Mouse (Mus musculus) myocyte (in vitro differentiated cells): Measurements from ENCODE around the gene Kif2c.

Experiments used
- CEBPB ChIP-seq: IDR thresholded peaks from 2 replicates; pipeline ENCODE4 v1.6.1; 2011; ENCODE audit warnings: mild to moderate bottlenecking, moderate library complexity; ENCODE audit not compliant: poor library complexity, insufficient read depth, severe bottlenecking
- E2F4 ChIP-seq: IDR thresholded peaks from one replicate; pipeline ENCODE4 v1.6.1; 2011; ENCODE audit warnings: mild to moderate bottlenecking, control low read depth, moderate library complexity; ENCODE audit not compliant: insufficient read depth
- MAX ChIP-seq: IDR thresholded peaks from one replicate; pipeline ENCODE4 v1.6.1; 2011; ENCODE audit warnings: low read depth, mild to moderate bottlenecking, control low read depth
- MYOD1 ChIP-seq, 3 experiments: IDR thresholded peaks; one replicate each; pipeline ENCODE4 v1.6.1; 2011; ENCODE audit warnings: control low read depth in 2 of 3, low read depth in 2 of 3, mild to moderate bottlenecking in 2 of 3, moderate library complexity in 1 of 3; ENCODE audit not compliant: insufficient read length in 2 of 3, control insufficient read depth in 1 of 3
- MYOG ChIP-seq, 3 experiments: IDR thresholded peaks; one replicate each; pipeline ENCODE4 v1.6.1; 2011; ENCODE audit warnings: control low read depth in 2 of 3, low read depth in 2 of 3, mild to moderate bottlenecking in 2 of 3; ENCODE audit not compliant: insufficient read length in 2 of 3, control insufficient read depth in 1 of 3, insufficient read depth in 1 of 3
- POLR2A ChIP-seq: IDR thresholded peaks from one replicate; pipeline ENCODE4 v1.6.1; 2011; ENCODE audit warnings: low read depth, mild to moderate bottlenecking, control low read depth, moderate library complexity; ENCODE audit not compliant: insufficient read length
- POLR2AphosphoS2 ChIP-seq: IDR thresholded peaks from one replicate; pipeline ENCODE4 v1.6.1; 2011; ENCODE audit warnings: low read depth, control low read depth; ENCODE audit not compliant: insufficient read length
- REST ChIP-seq: IDR thresholded peaks from one replicate; pipeline ENCODE4 v1.6.1; 2011; ENCODE audit warnings: mild to moderate bottlenecking, control low read depth, moderate library complexity; ENCODE audit not compliant: insufficient read depth, insufficient read length
- SRF ChIP-seq: IDR thresholded peaks from one replicate; pipeline ENCODE4 v1.6.1; 2011; ENCODE audit warnings: low read depth; ENCODE audit not compliant: control insufficient read depth, insufficient read length
- TCF12 ChIP-seq: IDR thresholded peaks from one replicate; pipeline ENCODE4 v1.6.1; 2011; ENCODE audit warnings: mild to moderate bottlenecking, control low read depth; ENCODE audit not compliant: poor library complexity, insufficient read depth, severe bottlenecking
- TCF3 ChIP-seq: IDR thresholded peaks from one replicate; pipeline ENCODE4 v1.6.1; 2011; ENCODE audit warnings: low read depth, control low read depth; ENCODE audit not compliant: insufficient read length
- USF1 ChIP-seq: IDR thresholded peaks from one replicate; pipeline ENCODE4 v1.6.1; 2011; ENCODE audit warnings: low read depth, mild to moderate bottlenecking, control low read depth, moderate library complexity

GRCm38 (mm10) chr4:117145248-117145647 is 37.2 kb downstream of the Kif2c start:
- TF ChIP-seq POLR2A: no peak
- no peak for TF ChIP-seq E2F4
- TF ChIP-seq USF1: no peak
- TF ChIP-seq SRF: no peak
- TF ChIP-seq POLR2AphosphoS2: no peak
- TF ChIP-seq MYOG (IDR thresholded peaks at IDR 0.05; ENCODE audit: control insufficient read depth in 1 of 3, insufficient read depth in 1 of 3, insufficient read length in 2 of 3, low read depth in 2 of 3): no peak
- TF ChIP-seq MYOD1 (IDR thresholded peaks at IDR 0.05; ENCODE audit: control insufficient read depth in 1 of 3, insufficient read length in 2 of 3, low read depth in 2 of 3): no peak
- no peak for TF ChIP-seq REST
- TF ChIP-seq TCF12: no peak
- no peak for TF ChIP-seq MAX
- no peak for TF ChIP-seq CEBPB
- TF ChIP-seq TCF3: no peak
